Mouse (Mus musculus) ovary, adult 18-20 months (tissue): ENCODE results near the gene Efcab9.
"Not testable (repeated sequence)": the region's sequence is repeated elsewhere in the genome, so short reads cannot be mapped to it uniquely, and the experiment has no call there.

ENCODE experiments used
- DNase-seq: peaks from one replicate; pipeline ENCODE4 v3.0.0; 2022; ENCODE audit warnings: low spot score, mixed read lengths

Efcab9 gene

GRCm38 (mm10) chr11:32538435-32538834 is 6.6 kb upstream of the Efcab9 start:
- DNase-seq, result no peak

GRCm38 (mm10) chr11:32536954-32537353 is 5.1 kb upstream of the Efcab9 start:
- DNase-seq, result no peak

- DNase-seq, result no peak
Measured at GRCm38 (mm10) chr11:32535646-32536045, 3.8 kb upstream of the Efcab9 start.

GRCm38 (mm10) chr11:32534453-32535075 is 2.7 kb upstream of the Efcab9 start:
- DNase-seq, result no peak

- DNase-seq, result no peak
Measured at GRCm38 (mm10) chr11:32533482-32534261, 1.8 kb upstream of the Efcab9 start.

- DNase-seq, result peak; percentile 90
Measured at GRCm38 (mm10) chr11:32532765-32533481, 1.0 kb upstream of the Efcab9 start, which contains the start of gene Stk10. Gene Stk10, plus strand, starts transcription at chr11:32533305.

- no peak for DNase-seq
Measured at GRCm38 (mm10) chr11:32530151-32530550, 1.7 kb downstream of the Efcab9 start.

- no peak for DNase-seq
Measured at GRCm38 (mm10) chr11:32527006-32527405, 4.9 kb downstream of the Efcab9 start.

- DNase-seq, result no peak
Measured at GRCm38 (mm10) chr11:32524122-32524920, 7.6 kb downstream of the Efcab9 start.

GRCm38 (mm10) chr11:32521246-32521645 is 10.6 kb downstream of the Efcab9 start:
- DNase-seq, result no peak

GRCm38 (mm10) chr11:32519354-32519753 is 12.5 kb downstream of the Efcab9 start:
- DNase-seq, result no peak

GRCm38 (mm10) chr11:32518770-32519169 is 13.1 kb downstream of the Efcab9 start:
- no peak for DNase-seq

- no peak for DNase-seq
Measured at GRCm38 (mm10) chr11:32516916-32517712, 14.8 kb downstream of the Efcab9 start.

GRCm38 (mm10) chr11:32516091-32516490 is 15.8 kb downstream of the Efcab9 start:
- no peak for DNase-seq

GRCm38 (mm10) chr11:32514853-32515252 is 17.0 kb downstream of the Efcab9 start:
- not testable (repeated sequence) for DNase-seq

GRCm38 (mm10) chr11:32510930-32511329 is 21.0 kb downstream of the Efcab9 start:
- DNase-seq, result no peak

- DNase-seq, result no peak
Measured at GRCm38 (mm10) chr11:32505091-32505739, 26.7 kb downstream of the Efcab9 start.

GRCm38 (mm10) chr11:32503711-32504110 is 28.2 kb downstream of the Efcab9 start:
- no peak for DNase-seq

- no peak for DNase-seq
Measured at GRCm38 (mm10) chr11:32499931-32500330, 31.9 kb downstream of the Efcab9 start.

GRCm38 (mm10) chr11:32498757-32499535 is 32.9 kb downstream of the Efcab9 start:
- DNase-seq, result peak; percentile 17
